Mouse (Mus musculus) frontal cortex, postnatal 10 days (tissue): Measurements from ENCODE around the gene Rabggta.

Experiments used
- DNase-seq, 2 experiments: peaks; one replicate each; pipeline ENCODE4 v3.0.0; 2022; ENCODE audit warnings: low spot score in 2 of 2, mixed read lengths in 1 of 2

The Rabggta gene

GRCm38 (mm10) chr14:55721700-55722437 lies at the start of gene Rabggta:
TSS of gene Rabggta (minus strand) at chr14:55722263.
- peak; percentile 88 to 90 for DNase-seq

GRCm38 (mm10) chr14:55769087-55769703 lies 47.1 kb upstream of the Rabggta start:
- no peak for DNase-seq

- DNase-seq, result no peak
Observed at GRCm38 (mm10) chr14:55768555-55768954, 46.5 kb upstream of the Rabggta start.

DNA sequence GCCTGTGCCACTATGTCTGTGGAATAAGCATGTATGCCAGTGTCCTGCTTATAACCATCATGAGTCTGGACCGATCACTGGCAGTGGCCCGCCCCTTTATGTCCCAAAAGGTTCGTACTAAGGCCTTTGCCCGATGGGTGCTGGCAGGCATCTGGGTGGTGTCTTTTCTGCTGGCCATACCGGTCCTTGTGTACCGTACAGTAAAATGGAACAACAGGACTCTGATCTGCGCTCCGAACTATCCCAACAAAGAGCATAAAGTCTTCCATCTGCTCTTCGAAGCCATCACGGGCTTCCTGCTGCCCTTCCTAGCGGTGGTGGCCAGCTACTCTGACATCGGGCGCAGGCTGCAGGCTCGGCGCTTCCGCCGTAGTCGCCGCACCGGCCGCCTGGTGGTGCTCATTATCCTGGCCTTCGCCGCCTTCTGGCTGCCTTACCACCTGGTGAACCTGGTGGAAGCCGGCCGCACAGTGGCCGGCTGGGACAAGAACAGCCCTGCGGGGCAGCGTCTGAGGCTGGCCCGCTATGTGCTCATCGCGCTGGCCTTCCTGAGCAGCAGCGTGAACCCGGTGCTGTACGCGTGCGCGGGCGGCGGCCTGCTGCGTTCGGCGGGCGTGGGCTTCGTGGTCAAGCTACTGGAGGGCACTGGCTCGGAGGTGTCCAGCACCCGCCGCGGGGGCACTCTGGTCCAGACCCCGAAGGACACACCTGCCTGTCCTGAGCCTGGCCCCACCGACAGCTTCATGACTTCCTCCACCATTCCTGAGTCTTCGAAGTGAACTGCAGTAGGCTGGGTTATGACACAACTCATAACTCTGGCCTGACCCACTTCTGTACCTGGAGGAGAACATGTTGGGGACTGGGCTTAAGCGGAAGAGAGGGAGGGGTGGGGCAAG lies 45.7 kb upstream of the Rabggta start:
- DNase-seq, result peak in 1 of 2 experiments; percentile 42

- no peak for DNase-seq
Observed at GRCm38 (mm10) chr14:55765696-55766095, 43.6 kb upstream of the Rabggta start, which contains the start of gene Ltb4r1. TSS of gene Ltb4r1 (plus strand) at chr14:55765962.

DNA sequence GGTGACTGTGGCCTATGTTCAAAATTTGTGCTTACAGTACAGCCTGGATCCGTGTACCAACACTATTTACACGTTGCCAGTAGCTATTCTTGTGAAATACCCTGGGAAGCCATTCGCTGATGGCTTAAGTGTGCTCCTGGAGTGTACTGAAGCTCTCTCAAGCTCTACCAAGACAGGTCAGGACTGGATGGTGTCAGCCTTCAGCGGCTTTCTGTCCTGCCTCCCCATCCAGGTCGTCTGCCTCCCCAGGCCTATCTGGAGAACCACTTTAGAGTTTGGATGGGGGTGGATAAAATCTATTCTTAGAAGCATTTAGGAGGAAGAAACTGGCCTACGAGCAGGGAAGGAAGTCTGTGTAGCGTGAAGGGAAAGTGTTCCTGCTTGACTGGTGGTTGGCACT lies 41.1 kb upstream of the Rabggta start:
- no peak for DNase-seq

DNA sequence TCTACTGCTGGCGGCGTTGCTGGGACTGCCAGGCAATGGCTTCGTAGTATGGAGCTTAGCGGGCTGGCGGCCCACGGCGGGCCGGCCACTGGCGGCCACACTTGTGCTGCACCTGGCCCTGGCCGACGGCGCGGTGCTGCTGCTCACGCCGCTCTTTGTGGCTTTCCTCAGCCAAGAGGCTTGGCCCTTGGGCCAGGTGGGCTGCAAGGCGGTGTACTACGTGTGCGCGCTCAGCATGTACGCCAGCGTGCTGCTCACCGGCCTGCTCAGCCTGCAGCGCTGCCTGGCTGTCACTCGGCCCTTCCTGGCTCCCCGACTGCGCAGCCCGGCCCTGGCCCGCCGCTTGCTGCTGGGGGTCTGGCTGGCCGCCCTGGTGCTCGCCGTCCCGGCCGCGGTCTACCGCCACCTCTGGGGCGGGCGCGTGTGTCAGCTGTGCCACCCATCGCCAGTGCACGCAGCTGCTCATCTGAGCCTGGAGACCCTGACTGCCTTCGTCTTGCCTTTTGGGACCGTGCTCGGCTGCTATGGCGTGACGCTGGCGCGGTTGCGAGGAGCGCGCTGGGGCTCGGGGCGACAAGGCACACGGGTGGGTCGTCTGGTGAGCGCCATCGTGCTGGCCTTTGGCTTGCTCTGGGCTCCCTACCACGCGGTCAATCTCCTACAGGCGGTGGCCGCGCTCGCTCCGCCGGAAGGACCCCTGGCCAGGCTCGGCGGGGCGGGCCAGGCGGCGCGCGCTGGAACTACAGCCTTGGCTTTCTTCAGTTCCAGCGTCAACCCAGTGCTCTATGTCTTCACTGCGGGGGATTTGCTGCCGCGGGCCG lies 40.1 kb upstream of the Rabggta start:
- DNase-seq, result peak in 1 of 2 experiments; percentile 56

DNA sequence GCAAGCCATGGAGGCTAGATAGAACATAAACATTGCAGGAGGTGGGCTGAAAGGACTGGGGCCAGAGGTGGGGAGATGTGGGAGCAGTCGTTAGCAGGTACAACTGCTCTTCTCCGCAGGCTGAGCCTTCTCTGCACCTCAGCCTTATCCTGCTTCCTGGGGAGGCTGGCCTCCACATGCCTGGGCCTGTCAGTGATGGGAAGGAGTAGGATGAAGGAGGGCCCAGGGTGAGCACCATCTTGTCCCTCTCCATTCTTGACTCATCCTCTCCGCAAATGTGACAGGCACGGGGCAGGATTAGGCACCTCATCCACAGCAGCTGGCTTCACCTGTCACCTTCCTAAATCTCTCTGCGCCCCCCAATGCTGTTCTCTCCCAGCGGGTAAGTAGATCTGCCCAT lies 39.1 kb upstream of the Rabggta start, which contains the start of gene Ltb4r2:
Ltb4r2 (plus strand) TSS at position 266 of the 400 bp plus-strand sequence.
- DNase-seq, result no peak

DNA sequence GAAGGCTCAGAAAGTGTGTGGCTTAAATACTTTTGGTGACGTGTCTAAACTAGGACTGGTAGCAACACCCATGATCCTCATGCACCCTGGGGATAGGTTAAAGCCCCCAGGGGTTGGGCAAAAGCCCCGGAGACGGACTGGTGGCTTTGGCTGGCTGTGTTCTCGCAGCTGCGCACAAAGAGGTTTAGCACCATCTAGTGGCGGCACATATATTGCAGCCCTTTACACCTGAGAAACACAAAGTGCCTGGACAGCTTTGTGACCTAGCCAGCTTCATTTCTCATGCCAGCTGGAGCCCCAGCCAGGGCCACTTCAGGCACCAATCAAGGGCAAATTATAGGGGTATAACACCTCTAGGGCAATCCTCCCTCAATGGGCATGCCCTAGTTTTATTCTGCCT lies 38.1 kb upstream of the Rabggta start:
- DNase-seq, result peak; percentile 54 to 77

DNA sequence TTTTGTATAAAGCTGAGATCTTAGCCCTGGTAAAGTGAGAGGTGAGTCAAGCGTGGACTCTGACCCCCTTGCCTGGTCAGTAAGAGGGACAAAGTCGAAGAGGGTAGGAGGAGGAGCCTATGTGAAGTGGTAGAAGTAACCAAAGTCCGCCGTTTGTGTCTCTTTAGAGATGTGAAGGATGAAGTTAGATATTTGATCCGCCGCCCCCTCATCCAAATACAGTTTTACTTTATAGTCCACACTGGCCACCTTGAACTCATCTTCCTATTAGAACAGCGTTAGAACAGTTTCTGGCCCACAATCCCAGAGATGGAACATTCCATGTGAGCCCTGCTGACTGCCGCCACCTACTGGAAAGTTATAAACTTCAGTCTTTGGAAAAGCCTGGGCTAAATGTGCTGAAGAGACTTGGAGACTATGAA lies 36.3 kb upstream of the Rabggta start, which contains the start of gene Cideb:
Cideb (minus strand) TSS at position 96 of the 422 bp plus-strand sequence.
- DNase-seq, result no peak

DNA sequence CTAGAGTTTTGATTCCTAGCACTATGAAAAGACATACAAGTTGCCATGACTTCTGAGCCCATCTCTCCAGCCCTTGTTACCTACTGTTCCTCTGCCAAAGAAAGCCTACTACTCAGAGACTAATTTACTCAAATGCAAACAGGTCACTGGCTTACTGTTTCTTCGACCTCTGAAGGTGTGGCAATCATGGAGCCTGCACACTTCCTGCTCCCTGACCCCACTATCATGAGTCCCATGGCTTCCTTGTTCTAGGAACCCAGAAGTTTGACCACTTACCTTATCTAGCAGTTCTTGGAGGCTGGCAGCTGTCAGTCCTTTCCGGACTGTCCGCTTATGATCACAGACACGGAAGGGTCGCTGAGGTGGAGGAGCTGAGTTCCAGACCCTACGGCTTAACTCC lies 35.5 kb upstream of the Rabggta start:
- no peak for DNase-seq

DNA sequence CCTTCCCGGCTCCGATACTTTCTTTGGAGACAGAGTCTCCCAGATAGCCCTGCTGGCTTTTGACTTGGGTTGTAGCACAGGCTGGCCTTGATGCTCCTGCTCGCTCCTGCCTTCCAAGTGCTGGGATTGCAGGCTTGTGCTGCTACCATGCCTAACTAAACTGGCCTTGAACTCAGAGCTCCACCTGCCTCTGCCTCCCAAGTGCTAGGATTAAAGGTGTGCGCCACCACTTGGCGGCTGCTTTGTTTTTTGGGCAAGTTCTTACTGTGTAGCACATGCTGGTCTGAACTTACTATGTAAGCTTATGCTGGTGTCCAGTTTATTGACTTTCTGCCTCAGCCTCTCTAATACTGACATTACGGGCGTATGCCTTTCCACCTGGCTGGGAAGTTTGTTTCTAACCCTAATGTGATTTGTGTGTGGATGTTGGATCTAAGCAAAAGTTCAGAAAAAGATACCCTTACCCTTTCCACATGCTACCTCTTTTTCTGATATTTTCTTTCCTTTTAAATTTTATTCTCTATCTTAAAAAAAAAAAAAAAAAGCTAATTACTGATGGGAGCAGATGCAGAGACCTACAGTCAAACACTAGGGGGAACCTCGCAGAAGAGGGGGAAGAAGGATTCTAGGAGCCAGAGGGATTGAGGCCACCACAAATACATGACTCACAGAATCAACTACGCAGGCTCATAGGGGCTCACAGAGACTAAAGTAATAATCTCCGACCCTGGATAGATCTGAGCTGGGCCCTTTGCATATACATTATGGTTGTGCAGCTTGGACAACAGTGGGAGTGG lies 25.2 kb upstream of the Rabggta start:
- no peak for DNase-seq

- no peak for DNase-seq
Observed at GRCm38 (mm10) chr14:55745861-55746237, 23.8 kb upstream of the Rabggta start.

DNA sequence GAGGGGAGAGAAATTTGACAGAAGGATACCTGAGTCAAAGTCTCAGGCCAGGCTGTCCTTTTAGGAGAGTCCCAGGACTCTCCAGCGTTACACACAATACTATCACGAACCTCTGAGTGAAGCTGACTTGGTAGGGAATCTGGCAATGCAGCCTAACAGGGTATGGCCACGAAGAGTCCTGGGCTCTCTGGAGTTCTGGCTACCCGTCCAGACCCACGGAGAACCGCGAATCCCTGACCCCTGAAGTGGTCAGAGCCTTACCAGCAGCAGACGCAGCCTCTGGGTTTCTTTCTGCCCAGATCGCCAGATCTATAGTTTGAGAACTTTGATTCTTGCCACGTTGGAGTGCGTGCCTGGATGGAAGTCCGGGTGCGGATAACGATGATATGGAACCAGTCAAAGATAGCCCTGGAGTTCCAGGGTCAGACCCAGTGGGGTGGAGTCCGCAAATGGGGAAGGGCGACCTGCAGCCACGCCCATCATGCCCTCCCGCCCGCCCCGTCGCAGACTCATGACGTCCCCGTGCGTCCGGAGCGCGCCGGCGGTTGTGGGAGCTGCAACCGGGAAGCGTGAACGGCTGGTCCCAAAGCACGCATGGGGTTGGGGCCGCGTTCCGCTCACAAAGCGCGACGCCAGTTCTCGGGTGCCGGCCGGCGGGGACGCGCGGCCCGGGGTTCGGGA lies 23.3 kb upstream of the Rabggta start, which contains the start of the genes Dhrs1 and Nop9:
Dhrs1 (minus strand) TSS at position 511 of the 681 bp plus-strand sequence.
Nop9 (plus strand) TSS at position 514 of the 681 bp plus-strand sequence.
- peak; percentile 72 to 86 for DNase-seq

DNA sequence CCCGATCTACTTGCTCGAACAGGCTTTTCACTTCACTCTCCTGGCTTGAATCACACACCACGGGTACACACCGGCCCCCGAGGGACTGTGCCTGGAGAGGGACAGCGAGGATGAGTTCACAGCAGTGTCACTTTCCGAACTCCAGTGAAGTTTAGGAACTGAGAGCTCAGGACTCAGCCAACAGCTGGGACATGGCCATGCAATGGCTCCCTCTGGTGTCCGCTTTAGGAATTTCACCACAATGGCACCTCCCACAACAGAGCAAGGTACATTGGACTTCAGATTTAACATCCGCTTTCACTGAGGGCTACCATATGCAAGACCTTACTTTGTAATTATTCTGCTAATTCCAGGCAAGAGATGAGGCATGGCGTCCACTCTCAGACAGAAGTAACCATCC lies 21.6 kb upstream of the Rabggta start:
- peak; percentile 57 to 82 for DNase-seq

DNA sequence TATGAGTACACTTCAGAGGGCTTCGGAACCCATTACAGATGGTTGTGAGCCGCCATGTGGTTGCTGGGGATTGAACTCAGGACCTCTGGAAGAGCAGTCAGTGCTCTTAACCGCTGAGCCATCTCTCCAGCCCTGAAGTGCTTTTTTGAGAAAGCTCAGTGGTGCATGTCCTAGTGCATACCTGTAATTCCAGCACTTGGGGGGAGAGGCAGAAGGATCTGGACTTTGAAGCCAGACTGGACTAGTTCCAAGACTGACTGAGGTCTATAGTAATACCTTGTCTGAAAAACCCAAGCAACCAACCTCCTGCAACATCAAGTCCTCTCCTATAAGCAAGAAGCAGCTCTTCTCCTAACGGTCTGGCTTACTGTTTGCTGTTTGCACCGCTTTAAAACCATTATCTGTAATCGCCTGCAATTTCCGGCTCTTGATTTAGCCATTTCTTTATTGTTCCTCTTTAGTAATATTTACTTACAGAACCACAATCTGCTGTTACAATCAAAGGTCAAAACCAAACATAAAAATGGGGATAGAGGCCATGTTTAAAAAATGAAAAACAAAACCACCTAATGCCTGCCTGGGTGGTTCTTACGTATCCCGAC lies 15.1 kb upstream of the Rabggta start:
- DNase-seq, result no peak

GRCm38 (mm10) chr14:55735758-55736157 lies 13.7 kb upstream of the Rabggta start:
- no peak for DNase-seq

DNA sequence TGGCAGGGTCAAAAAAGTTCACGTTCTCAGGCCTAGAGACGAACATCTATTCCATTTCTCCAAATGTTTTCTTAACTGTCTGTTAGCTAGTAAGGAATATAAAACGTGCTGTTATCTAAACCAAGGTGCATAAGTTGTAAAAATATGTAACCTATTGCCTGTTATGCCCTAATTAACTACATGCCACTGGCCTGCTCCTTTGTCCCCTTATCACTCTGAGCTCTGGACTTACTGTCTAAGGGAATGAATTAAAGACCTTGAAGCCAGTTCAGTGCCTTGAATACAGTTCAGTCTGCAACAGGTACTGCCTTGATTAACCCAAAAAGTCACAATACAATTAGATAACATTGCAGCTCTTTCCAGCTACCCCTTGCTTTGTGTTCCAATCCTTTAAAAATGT lies 13.3 kb upstream of the Rabggta start:
- no peak for DNase-seq

DNA sequence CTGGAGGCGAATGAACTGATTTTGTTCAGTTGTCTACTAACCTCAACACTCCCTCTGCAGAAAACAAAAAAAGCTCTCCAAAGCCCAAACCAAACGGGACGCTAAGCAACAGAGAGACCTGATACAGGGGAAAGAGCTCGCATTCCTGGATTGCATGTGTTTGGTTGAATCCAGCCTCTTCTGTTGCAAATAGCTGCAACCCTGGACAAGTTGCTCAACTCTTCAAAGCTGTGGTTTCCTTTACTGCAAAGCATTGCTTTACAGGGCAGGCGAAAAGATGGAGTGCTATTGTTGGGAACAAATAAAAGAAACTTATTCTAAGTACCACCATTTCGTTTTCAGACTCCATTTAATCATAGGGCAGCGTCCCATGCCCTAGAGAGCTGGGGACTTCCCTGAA lies 12.8 kb upstream of the Rabggta start:
- DNase-seq, result no peak
